Mouse (Mus musculus): ENCODE measurements around the gene Rho. TPM values are rescaled to one million over a fixed set of nuclear protein-coding genes. Genes with fewer than 3 reads are reported as not detected.

Rho gene
- polyA plus RNA-seq, 2 experiments from 2014 or later, result not detected

- ATAC-seq, result no peak
These were observed 47.0 kb downstream of the Rho start for GRCm38 (mm10) chr6:115978596-115978995.

- ATAC-seq, result no peak
These were observed 51.3 kb downstream of the Rho start for GRCm38 (mm10) chr6:115982889-115983288.

GRCm38 (mm10) chr6:115983306-115984038 lies 51.9 kb downstream of the Rho start:
- ATAC-seq, result no peak

- ATAC-seq, result no peak
These were observed 53.0 kb downstream of the Rho start for GRCm38 (mm10) chr6:115984580-115984979.

GRCm38 (mm10) chr6:115985622-115986021 lies 54.1 kb downstream of the Rho start:
- ATAC-seq, result no peak

- no peak for ATAC-seq
These were observed 55.0 kb downstream of the Rho start for GRCm38 (mm10) chr6:115986472-115987095.

- ATAC-seq, result no peak
These were observed 55.7 kb downstream of the Rho start for GRCm38 (mm10) chr6:115987096-115987747.

GRCm38 (mm10) chr6:115989032-115989431 lies 57.5 kb downstream of the Rho start:
- ATAC-seq, result no peak

GRCm38 (mm10) chr6:115989607-115990006 lies 58.1 kb downstream of the Rho start:
- peak; percentile 59 for ATAC-seq

Other genes with a start within 250 kb of the Rho start
- gene Tmem40, start 169.3 kb upstream of the Rho start, polyA plus RNA-seq (2017; shearing (Covaris generic)), result not detected
- gene Cand2, start 157.2 kb upstream of the Rho start, polyA plus RNA-seq (2017; shearing (Covaris generic)), result 1 to 10 TPM; 2.3 to 3.3 TPM
- 1,000 to 10,000 TPM; 7,828 to 8,360 TPM for gene Rpl32, start 123.0 kb upstream of the Rho start, polyA plus RNA-seq (2017; shearing (Covaris generic))
- under 1 TPM; 0.19 to 0.24 TPM for gene Efcab12, start 93.3 kb upstream of the Rho start, polyA plus RNA-seq (2017; shearing (Covaris generic))
- 10 to 100 TPM in 1 of 2 experiments, 1 to 10 TPM in 1; 8.7 to 10.4 TPM for gene Mbd4, start 78.4 kb upstream of the Rho start, polyA plus RNA-seq (2017; shearing (Covaris generic))
- 1 to 10 TPM; 2.3 to 2.7 TPM for gene Ift122, start 78.3 kb upstream of the Rho start, polyA plus RNA-seq (2017; shearing (Covaris generic))
- under 1 TPM in 1 of 2 experiments, not detected in 1; 0.52 TPM for gene H1foo, start 13.2 kb downstream of the Rho start, polyA plus RNA-seq (2017; shearing (Covaris generic))
- gene Plxnd1, start 63.3 kb downstream of the Rho start, polyA plus RNA-seq (2017; shearing (Covaris generic)), result 10 to 100 TPM; 10.6 to 10.8 TPM

All from activated CD4-positive, CD25-positive, alpha-beta regulatory T cell, adult 4 months (primary cell).